Mouse (Mus musculus): ENCODE measurements around the gene Epb41l1.

- no peak for TF ChIP-seq CHD2 (IDR thresholded peaks at IDR 0.05; ENCODE audit: low read depth, low read length)
- TF ChIP-seq HCFC1 (IDR thresholded peaks at IDR 0.05; ENCODE audit: borderline replicate concordance, insufficient read depth, low read length), result no peak
- no peak for TF ChIP-seq MAFK (IDR thresholded peaks at IDR 0.05; ENCODE audit: insufficient read depth, low read depth, low read length)
- TF ChIP-seq ZC3H11A (IDR thresholded peaks at IDR 0.05; ENCODE audit: borderline replicate concordance, low read depth, low read length), result no peak
- no peak for TF ChIP-seq ZNF384 (IDR thresholded peaks at IDR 0.05; ENCODE audit: low read depth, low read length)
Observed at GRCm38 (mm10) chr2:156408168-156408567, 12.5 kb upstream of the Epb41l1 start.
